Mouse (Mus musculus) CD4-positive helper T cell, adult 2 months (primary cell): ENCODE measurements around the gene Xrn2.
A peak's percentile ranks its signal among the peaks of the same experiment; 100 is the strongest.
"Not testable (repeated sequence)": the region's sequence is repeated elsewhere in the genome, so short reads cannot be mapped to it uniquely, and the experiment has no call there.

Experiments
- DNase-seq: peaks from one replicate; pipeline ENCODE4 v3.0.0-alpha.2; 2012; ENCODE audit warnings: low read depth, missing footprints, low spot score

Gene Xrn2

DNA sequence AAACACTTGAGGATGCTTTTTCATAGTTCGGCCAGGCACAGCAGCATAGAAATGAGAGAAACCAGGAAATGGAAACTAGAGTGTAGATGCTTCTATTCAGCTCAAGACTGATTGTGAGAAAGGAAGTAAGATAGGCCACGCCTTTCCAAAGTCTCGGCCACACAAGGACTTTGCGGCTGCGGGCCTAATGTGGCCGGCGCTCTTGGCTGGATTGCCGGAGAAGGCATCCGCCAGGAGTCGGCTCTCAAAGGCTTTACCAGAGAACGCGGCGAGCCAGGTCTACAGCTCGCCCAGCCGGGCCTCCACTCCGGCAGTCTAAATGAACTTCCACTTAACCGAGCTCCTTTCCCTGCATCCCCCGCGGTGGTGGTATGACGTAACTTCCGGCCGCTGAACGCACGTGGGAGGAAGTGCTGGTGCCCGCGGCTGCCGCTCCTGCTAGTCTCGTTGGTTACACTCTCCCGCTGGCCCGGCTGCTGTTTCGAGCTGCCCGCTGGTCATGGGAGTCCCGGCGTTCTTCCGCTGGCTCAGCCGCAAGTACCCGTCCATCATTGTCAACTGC is at the start of gene Xrn2:
Gene Xrn2, plus strand, starts transcription at position 374 of the 562 bp plus-strand sequence.
- DNase-seq = peak; percentile 97

DNA sequence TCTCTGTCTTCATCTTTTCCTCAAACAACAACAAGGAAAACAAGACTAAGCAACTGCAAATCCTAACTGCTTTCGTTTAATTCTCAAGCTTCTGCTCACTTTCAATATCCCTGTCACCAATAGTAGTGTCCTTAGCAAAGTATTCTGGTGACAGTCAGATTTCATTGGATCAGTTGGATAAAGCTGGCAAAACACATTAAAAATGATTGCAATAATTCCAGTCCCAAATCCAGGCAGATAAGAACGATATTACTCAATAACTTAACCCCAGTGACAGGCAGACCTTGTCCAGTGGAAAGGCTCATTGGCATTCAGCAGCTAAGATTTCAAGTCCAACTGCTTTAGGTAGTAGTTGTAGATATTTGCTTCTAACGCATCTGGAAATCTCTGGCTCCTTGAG is 37.8 kb upstream of the Xrn2 start:
- DNase-seq = no peak

GRCm38 (mm10) chr2:146975453-146976028 is 37.3 kb upstream of the Xrn2 start:
- DNase-seq = no peak

- DNase-seq = no peak
Observed at GRCm38 (mm10) chr2:146982786-146983185, 30.0 kb upstream of the Xrn2 start.

DNA sequence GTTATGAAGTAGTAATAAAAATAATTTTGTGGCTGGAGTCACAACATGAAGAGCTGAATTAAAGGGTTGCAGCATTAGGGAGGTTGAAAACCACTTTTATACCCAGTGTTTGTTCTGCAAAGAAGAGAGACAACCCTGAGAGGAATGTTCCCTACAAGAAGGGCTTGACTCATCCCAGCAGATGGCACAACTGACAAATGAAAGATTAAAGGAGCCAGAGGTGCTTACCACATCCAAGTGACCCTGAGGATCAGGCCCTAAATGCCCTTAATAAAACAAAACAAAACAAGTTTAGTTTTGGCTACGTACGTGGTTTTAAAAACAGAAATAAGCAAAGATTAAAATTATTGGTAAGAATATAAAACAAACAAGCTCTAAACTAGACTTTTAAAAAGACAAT is 28.0 kb upstream of the Xrn2 start:
- DNase-seq = no peak

- no peak for DNase-seq
Observed at GRCm38 (mm10) chr2:146985807-146986206, 27.0 kb upstream of the Xrn2 start.

- no peak for DNase-seq
Observed at GRCm38 (mm10) chr2:146986429-146986828, 26.4 kb upstream of the Xrn2 start.

DNA sequence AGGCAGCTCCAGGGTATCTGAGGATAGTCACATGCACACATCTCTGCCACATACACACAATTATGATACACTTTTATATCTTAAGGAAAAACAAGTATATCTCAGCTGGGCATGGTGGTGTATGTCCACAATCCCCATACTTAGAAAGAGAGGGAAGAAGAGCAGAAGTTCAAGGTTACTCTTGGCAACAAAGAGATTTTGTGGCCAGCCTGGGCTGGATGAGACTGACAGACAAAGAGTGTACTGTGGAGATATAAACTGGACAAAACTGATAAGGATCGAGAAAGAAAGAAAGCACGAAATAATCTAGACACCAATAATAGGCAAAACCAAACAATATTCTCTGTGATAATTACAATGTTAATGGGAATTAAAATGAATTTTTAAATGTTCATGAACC is 5.5 kb upstream of the Xrn2 start:
- DNase-seq = no peak

DNA sequence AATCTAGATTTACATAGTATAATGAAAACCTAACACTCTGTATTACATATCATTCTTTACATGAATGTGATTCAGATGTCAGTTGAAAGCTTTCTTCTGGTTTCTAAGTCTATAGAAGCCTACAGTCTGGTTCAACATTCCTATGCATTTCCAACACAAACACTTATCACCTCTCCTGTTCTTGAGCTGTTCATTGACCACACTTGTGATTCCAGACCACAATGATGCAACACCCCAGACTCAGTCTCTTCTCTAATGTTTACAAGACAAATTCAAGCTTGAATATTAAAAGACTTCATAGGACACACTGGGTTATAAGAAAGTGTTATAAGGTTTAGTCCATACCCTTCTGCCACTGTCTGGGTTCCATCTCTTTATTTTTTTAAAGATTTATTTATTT is 3.7 kb upstream of the Xrn2 start:
- DNase-seq = no peak

DNA sequence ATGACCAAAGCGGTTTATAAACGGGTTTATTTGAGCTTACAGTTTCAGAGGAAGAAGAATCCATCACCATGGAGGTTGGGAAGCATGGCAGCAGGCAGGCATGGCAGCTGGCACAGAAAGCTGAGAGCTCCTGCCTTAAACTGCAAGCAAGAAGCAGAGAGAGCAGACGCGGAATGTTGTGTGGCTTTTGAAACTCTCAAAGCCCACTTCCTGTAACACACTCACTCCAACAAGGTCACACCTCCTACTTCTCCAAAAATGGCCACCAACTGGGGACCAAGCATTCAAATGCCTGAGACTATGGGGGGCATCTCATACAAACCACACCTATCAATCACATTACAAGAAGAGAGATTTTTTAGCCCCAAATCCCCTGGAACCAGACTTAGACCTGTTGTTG is 2.7 kb upstream of the Xrn2 start:
- peak; percentile 27 for DNase-seq

GRCm38 (mm10) chr2:147010952-147011351 is 1.8 kb upstream of the Xrn2 start:
- no peak for DNase-seq

DNA sequence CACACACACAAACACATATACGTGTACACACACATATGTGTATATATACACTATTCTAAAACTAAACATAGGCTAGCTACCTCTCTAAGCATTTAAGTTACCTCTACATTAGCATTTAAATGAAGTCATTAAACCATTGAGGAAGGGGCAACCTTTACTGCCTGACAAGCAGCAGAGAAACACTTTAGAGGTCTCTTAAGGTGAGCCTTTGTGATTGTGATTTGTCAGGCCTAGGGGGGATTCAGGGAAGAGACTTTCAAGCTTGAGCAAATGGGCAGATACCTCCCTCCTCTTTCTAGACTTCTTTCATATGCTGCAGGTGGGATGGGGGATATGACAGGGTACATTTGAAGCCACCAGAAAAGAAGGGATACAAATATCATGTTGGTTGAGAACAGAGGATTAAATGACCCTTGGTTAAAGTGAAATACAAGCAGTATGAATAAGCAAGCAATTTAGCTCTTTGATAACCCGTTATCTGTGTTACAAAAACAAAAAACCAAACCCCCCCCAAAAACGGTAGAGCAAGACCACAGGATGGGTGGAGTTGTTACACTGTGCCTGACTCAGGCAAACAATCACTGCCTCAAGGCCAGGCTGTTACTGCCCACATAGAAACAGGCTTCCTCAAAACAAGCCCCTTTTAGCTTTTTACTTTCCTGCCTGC is 1.2 kb upstream of the Xrn2 start:
- peak; percentile 68 for DNase-seq

DNA sequence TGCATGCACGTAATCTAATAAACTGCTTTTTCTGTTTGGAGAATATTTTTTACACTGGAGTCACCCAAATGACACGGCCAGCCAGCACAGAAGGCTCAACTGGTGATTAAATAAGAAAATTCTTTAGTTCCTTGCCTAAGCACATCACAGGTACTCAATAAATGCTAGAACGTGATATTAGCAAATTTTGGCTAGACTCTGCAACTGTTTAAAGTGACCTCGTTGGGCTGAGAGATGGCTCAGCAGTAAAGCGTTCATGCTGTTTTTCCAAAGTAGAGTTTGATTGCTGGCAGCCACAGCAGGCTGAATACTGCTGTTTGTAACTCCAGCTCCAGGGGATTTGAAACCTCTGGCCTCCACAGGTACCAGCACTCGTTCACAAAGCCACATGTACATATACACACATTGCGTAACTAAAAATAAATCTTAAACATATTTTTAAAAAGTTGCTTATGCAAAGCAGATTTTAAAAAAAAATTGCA is 614 bp upstream of the Xrn2 start:
- no peak for DNase-seq

DNA sequence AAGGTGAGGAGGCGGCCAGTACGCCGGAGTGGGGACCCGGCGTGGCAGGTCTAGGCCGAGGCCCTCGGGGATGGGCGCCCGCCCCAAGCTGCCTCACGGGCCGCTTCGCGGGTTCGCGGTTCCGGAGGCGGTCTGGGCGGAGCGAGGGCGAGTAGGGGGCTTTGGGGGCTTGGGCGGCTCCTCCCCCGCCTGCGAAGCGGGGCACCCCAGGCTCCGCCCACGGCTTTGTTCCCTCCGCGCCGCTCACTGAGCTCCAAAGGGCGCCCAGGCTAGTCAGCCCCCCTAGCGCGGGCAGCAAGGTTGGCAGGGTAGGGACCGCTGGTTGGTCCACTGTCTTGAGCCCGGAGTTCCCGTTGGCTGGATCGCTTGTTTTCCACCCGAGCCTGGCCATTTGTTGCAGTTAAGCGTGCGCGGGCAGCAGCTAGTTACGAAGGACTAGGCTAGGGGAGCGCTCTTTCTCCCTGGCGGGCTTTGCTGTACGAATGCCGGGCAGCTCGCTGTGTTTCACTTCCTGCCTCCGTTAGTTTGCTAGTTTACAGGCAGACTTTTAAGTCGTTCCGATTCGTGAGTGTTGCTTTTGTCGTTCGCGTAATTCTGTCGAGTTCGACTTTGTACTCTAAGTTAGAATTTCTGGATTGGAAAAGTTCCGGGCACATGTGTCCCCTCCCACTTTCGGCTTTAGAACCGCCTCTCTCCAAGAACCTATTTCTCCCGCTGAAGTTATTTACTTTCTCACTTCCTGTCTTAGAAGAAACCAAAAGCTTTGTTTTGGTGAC is 586 bp downstream of the Xrn2 start:
- DNase-seq = peak; percentile 84

- peak; percentile 26 for DNase-seq
Observed at GRCm38 (mm10) chr2:147014101-147014886, 1.5 kb downstream of the Xrn2 start.

DNA sequence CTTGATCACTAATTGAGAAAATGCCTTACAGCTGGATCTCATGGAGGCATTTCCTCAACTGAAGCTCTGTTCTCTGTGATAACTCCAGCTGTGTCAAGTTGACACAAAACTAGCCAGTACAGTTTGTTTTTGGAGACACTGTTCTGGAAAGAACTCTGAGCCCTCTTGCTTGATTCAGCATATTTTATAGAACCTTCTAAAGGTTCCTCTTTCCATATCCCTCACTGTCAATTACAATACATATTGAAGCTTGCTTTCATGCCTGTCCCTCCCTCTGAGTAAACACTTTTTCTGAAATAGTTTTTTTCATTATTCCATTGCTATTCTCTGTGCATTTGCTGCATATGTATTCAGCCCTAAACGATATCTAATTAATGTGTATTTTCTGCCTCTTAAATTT is 9.2 kb downstream of the Xrn2 start:
- not testable (repeated sequence) for DNase-seq

- no peak for DNase-seq
Observed at GRCm38 (mm10) chr2:147023067-147023466, 10.3 kb downstream of the Xrn2 start.

DNA sequence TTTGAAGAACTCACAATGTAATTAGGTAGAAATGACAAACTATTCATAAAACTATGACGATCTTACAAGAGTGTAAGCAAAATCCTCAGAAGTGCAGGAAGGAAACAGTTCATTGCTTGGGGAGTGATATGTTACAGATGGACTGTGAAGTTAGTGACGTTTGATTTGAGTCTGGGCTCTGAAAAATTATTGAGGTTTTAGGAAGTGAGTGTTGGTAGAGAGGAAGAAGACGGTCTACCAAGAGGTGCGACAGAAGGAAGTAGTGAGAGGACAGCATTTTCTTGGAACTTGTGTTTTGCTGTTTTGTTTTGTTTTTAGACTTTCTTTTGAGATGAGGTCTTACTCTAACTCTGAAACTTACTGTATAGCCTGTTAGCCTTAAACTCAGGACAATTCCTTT is 10.8 kb downstream of the Xrn2 start:
- DNase-seq = peak; percentile 16

GRCm38 (mm10) chr2:147033065-147033464 is 20.3 kb downstream of the Xrn2 start:
- no peak for DNase-seq

- no peak for DNase-seq
Observed at GRCm38 (mm10) chr2:147035864-147036263, 23.1 kb downstream of the Xrn2 start.

- DNase-seq = no peak
Observed at GRCm38 (mm10) chr2:147047051-147047450, 34.3 kb downstream of the Xrn2 start.
